Mouse (Mus musculus): Measurements from ENCODE around the gene Chchd3.

Chchd3 gene

GRCm38 (mm10) chr6:33059735-33060576 lies at the start of gene Chchd3:
Gene Chchd3, minus strand, starts transcription at chr6:33060260.
- peak; percentile 95 to 97 for DNase-seq

DNA sequence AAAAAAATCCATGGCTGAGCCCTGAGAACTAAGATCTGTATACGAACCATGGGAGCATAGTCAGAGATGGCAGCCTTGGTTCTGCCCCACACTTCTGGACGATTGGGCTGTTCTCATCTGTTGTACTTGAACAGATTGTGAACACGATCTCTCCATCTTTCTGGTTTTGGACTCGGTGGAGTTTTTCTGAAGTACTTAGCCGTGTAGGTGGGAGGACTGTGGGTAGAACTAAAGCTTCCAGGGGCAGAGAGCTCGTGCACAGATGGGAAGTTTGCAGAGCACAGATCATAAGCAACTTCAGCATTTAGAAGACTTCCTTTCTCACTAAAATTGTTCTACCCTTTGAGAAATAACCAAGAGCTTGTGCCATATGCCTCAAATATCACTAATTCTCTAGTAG lies 44.6 kb upstream of the Chchd3 start:
- no peak for DNase-seq

- peak; percentile 90 to 91 for DNase-seq
These were observed 38.8 kb upstream of the Chchd3 start for GRCm38 (mm10) chr6:33098903-33099302.

DNA sequence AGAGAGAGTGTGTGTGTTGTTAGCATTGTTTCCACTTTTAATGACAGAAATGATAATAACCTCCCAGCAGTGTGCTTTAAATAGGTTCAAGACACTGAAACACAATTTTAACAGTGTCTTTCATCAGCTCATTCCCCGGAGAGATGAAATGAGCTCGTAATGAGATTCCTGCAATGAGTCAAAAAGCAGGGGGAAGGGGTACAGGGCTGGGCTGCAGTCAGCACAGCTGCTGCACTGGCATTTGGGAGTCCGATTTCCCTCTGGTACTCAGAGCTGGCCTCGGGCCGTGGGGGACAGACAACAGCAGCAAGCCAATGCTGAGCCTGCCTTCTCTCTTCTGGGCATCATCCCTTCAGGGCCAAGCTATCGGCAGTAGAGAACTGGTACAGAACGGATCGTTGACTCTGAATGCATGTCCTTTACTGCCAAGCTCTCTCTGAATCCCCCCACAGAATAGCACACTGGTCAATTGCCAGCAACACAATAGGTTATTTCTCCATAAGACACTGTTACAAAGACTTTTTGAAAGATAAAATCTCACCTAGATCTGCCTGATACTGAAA lies 34.7 kb upstream of the Chchd3 start:
- DNase-seq: no peak

DNA sequence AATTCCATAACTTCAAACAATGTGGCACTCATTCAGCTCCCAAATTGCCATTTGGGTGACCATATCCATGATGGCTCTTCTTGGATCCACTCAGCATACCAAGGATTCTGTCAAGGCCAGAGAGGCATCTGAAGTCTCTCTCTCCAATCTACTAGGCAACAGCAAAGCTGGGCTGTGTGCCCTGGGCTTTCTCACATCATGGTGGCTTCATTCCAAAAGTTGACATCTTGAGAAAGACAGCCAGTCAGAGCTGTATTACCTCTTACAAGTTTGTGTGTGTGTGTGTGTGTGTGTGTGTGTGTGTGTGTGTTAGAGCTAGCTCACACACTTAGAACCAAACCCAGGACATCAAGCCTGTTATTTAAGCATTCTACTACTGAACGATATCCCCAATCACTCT lies 20.1 kb upstream of the Chchd3 start:
- no peak for DNase-seq

DNA sequence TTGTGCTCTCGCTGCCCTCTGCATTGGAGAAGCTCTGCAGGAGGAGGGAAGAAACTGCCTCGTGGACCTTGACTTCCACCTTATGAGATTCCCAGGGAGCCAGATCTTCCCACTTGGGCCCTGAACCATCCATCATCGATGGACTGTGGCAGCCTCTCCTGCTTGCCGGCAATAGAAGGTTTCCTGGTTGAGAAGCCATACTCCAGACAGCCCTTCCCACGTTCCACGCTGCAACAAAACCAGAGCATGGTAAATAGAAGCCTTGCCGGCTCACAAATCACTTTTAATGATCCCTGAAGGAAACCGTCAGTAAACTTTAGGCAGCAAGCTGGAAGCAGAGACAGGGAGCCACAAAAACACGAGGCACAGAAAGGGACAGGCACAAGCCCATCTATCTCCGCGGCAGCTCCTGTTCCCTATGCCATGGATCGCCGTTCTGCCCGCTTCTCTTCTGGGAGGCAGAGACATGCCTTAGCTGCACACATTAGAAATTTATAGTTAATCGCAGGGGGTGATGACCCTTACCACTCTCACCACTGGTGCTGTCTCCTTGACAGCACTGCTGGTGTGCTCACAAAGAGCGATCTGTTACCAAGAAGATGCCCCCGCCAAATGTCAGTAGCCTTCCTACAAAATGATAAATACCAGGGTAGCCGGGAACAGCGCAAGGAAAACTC lies 18.3 kb upstream of the Chchd3 start:
- no peak for DNase-seq

GRCm38 (mm10) chr6:33066462-33066861 lies 6.4 kb upstream of the Chchd3 start:
- no peak for DNase-seq

DNA sequence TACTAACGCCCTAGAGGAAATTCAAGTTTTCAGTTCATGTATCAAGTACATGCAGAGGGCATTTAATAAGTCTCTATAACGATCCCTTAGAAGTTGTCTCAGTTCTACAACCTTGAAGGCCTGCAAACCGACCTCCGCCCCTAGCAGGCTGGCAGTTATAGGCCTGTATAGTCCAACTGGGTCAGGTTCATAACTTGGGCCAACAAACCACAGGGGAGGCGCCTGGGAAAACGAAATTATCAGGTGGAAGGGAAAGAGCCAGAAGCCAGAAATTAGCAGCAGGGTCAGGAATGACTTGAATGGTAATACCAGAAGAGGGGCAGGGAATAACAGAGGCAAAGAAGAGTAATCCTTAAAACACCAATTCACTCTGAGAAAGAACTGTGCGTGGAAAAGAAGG lies 784 bp downstream of the Chchd3 start:
- DNase-seq: peak; percentile 39 to 54

GRCm38 (mm10) chr6:33056392-33056791 lies 3.7 kb downstream of the Chchd3 start:
- DNase-seq: no peak

DNA sequence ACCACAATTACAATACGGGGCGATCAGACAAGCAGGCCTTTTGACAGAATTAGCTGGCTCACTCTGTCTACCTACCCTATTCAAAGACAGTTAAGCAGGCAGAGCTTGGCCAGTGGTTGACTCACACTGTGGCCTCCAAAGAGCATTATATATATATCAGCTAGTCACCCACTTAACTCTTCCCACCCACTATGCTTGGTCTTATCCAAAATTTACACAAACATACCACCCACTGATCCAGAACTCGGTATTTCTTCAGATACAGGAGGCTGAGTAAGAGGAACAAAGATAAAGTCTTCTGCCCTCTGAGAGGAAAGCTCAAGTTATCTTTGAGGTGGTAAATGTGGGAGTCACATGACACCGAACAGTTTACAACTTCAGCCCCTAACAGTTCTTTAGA lies 4.4 kb downstream of the Chchd3 start:
- DNase-seq: no peak

DNA sequence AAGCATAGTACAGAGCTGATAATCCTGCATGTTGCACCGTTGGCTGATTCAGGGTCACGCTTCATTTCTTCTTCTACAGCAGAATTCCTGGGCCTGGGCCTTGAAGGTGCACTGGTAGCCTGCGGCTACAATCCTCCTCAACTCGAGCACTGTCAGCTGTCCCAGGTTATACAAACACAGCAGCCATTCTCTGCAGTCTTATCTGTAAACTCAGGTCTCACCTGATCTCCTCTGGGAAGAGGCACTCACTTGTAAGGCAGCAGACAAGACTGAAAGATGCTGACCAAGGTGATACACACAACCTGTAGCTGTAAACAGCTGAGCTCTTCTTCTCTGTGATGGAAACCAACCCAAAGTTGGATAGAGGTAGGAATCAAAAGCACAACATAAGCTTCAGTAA lies 5.1 kb downstream of the Chchd3 start:
- no peak for DNase-seq

GRCm38 (mm10) chr6:33051642-33052041 lies 8.4 kb downstream of the Chchd3 start:
- no peak for DNase-seq

- peak in 1 of 2 experiments; percentile 25 for DNase-seq
These were observed 10.2 kb downstream of the Chchd3 start for GRCm38 (mm10) chr6:33049705-33050420.

- no peak for DNase-seq
These were observed 16.6 kb downstream of the Chchd3 start for GRCm38 (mm10) chr6:33043480-33043879.

DNA sequence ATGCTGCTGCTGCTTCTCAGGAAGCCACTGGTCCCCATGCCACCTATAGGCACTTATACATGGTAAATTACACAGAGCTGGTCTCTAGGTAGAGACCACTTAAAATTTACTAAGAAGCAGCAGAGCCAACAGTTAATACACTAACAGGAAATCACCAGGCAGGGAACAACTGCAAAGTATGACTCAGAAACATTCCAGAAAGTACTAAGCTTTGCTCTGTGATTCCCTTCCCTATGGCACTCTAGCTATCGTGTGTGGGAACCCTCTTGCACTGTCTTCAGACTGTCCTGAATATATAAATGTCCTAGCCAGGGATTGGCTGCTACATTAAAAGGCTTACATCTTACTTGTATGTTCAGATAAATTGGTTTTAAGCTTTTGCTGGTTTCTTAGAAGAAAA lies 17.2 kb downstream of the Chchd3 start:
- DNase-seq: no peak

DNA sequence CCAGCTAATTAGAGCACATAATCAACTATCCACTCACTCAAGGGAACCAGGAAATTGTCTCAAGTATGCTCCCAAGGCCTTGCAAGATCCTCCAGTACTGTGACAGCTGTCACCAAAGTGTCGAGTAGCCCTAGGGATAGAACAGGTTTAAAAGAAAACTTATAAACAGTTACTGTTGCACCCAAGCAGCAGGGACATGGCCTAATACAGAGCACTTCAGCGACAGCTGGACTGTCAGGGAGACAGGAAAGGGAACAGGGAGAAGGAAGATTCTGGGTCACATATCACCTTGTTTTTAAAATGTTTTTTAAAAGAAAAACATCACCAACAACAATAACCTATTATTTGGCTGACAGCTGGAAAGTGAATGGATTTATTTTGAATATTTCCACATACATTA lies 18.1 kb downstream of the Chchd3 start:
- no peak for DNase-seq

DNA sequence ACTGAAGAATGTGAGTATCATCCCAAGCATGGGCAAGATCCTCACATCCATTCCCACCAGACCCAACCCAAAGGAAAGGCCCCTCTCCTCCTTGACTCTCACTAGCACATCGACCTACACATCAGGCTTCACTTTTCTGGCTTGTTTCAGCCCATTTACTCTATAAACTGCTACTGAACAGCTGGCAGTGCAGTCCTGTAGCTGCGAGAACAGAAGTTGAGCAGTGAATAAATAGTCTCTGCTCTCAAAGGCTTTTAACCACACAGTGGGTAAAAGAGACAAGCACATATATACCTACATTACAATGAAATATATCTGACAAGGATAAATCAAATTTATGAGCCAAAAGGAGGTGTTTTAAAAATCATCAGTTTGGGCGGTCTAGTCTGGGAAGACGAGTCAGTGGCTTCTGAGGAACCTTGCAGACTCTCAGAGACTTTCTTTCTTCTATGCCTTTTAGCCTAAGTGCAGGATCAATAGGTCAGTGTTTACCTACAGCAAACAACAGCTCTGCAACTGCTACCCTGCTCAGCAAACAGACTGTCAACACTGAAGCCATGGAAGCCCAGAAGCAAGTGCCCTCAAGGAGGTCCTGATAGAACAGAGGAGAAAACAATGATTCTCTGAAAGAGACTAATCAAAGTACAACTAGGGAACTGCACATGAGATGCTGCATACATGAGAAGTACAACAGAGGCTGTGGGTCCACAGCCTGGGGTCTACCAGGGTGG lies 19.5 kb downstream of the Chchd3 start:
- DNase-seq: no peak

GRCm38 (mm10) chr6:33032543-33032942 lies 27.5 kb downstream of the Chchd3 start:
- DNase-seq: no peak

GRCm38 (mm10) chr6:33031631-33032030 lies 28.4 kb downstream of the Chchd3 start:
- no peak for DNase-seq

DNA sequence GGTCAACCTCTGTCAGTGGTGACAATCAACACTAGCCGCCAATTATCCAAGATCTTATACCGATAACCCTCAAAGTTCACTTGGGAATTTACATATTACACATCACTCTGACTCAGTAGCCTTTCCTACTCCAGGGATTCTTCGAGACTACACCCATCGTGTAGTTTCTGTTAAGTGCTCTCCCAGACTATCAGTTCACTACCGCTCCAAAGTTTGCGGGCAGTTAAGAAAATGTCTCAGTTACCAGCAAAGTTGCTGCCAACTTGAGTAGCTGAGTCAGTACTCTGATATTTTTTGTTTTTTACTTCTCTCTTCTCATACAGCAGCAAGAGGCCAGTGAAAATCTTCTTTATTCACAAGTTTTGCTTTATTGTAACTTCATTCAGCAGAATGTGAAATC lies 31.8 kb downstream of the Chchd3 start:
- no peak for DNase-seq

GRCm38 (mm10) chr6:33025041-33025440 lies 35.0 kb downstream of the Chchd3 start:
- peak in 1 of 2 experiments; percentile 30 for DNase-seq

DNA sequence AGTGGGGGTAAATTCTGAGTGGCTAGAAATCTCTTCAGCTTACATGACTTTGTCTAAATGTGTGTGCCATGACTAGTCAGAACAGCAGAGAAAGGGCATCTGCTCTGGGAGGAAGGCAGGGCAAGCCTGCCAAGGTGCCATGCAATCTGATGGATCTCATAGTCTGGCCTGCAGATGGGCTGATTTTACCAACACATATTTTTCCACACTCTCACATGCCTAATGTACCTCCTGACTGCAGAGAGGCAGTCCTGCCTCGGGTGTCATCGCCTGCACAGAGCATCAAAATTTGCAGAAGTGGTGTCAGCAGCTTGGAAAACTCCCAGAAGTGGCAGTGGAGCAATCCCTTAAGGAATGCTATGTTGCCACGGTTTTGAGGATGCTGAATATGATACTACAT lies 55.5 kb downstream of the Chchd3 start:
- DNase-seq: peak; percentile 53 to 67

DNA sequence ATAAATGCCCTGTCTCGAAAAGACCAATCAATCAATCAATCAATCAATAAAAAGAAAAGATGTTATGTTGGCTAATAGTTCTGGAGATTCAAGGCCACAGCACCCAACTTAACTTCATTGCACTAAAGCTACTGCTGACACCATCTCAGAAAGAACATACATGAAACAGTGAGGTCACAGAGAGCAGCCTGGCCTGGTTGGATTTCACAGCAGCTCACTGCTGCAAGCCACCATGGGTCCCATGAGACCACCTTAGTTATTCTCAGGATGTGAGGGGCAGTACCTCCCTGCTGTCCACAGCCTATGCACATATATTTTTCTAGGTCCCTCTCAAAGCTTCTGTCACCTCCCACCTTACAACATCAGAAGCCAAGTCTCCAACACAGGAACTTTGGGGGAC lies 57.1 kb downstream of the Chchd3 start:
- no peak for DNase-seq

All from cerebellum, postnatal 25 days (tissue).